Mouse (Mus musculus): ENCODE results near the gene Ppp1r27. TPM values are rescaled to one million over a fixed set of nuclear protein-coding genes. Genes with fewer than 3 reads are reported as not detected.
A peak's percentile ranks its signal among the peaks of the same experiment; 100 is the strongest.

Gene Ppp1r27
- total RNA-seq, 2 experiments from 2014 or later: 156 to 183 TPM

GRCm38 (mm10) chr11:120545964-120546363 lies 5.0 kb downstream of the Ppp1r27 start:
- no peak for DNase-seq

- DNase-seq: no peak
Observed at GRCm38 (mm10) chr11:120542376-120542775, 8.6 kb downstream of the Ppp1r27 start.

- no peak for DNase-seq
Observed at GRCm38 (mm10) chr11:120541907-120542306, 9.0 kb downstream of the Ppp1r27 start.

- DNase-seq: no peak
Observed at GRCm38 (mm10) chr11:120539285-120540014, 11.5 kb downstream of the Ppp1r27 start.

- DNase-seq: no peak
Observed at GRCm38 (mm10) chr11:120538955-120539284, 12.0 kb downstream of the Ppp1r27 start.

GRCm38 (mm10) chr11:120538485-120538884 lies 12.4 kb downstream of the Ppp1r27 start:
- DNase-seq: peak; percentile 71

GRCm38 (mm10) chr11:120535804-120536203 lies 15.1 kb downstream of the Ppp1r27 start:
- no peak for DNase-seq

- no peak for DNase-seq
Observed at GRCm38 (mm10) chr11:120535145-120535544, 15.8 kb downstream of the Ppp1r27 start.

- DNase-seq: no peak
Observed at GRCm38 (mm10) chr11:120534093-120534492, 16.8 kb downstream of the Ppp1r27 start.

- no peak for DNase-seq
Observed at GRCm38 (mm10) chr11:120531646-120532045, 19.3 kb downstream of the Ppp1r27 start.

- peak; percentile 50 for DNase-seq
Observed at GRCm38 (mm10) chr11:120530085-120530964, 20.6 kb downstream of the Ppp1r27 start, which contains the start of gene Gcgr. Gene Gcgr (plus strand): TSS chr11:120530699.

- no peak for DNase-seq
Observed at GRCm38 (mm10) chr11:120528903-120529302, 22.0 kb downstream of the Ppp1r27 start.

GRCm38 (mm10) chr11:120527690-120528354 lies 23.1 kb downstream of the Ppp1r27 start:
- no peak for DNase-seq

GRCm38 (mm10) chr11:120525959-120526358 lies 25.0 kb downstream of the Ppp1r27 start:
- DNase-seq: no peak

- DNase-seq: no peak
Observed at GRCm38 (mm10) chr11:120522581-120522980, 28.4 kb downstream of the Ppp1r27 start.

- DNase-seq: peak; percentile 71
Observed at GRCm38 (mm10) chr11:120520967-120521540, 29.9 kb downstream of the Ppp1r27 start.

GRCm38 (mm10) chr11:120520498-120520897 lies 30.4 kb downstream of the Ppp1r27 start:
- DNase-seq: no peak

- peak; percentile 56 for DNase-seq
Observed at GRCm38 (mm10) chr11:120519738-120520137, 31.2 kb downstream of the Ppp1r27 start.

- no peak for DNase-seq
Observed at GRCm38 (mm10) chr11:120518558-120518957, 32.4 kb downstream of the Ppp1r27 start.

GRCm38 (mm10) chr11:120518027-120518426 lies 32.9 kb downstream of the Ppp1r27 start:
- DNase-seq: no peak

- no peak for DNase-seq
Observed at GRCm38 (mm10) chr11:120517147-120517546, 33.8 kb downstream of the Ppp1r27 start.

- peak; percentile 91 for DNase-seq
Observed at GRCm38 (mm10) chr11:120515611-120516010, 35.3 kb downstream of the Ppp1r27 start.

Data from gastrocnemius, postnatal 10 days (tissue).